Mouse (Mus musculus) midbrain, embryonic 15.5 days (tissue): ENCODE measurements around the gene Fndc8. TPM values are rescaled to one million over a fixed set of nuclear protein-coding genes. Genes with fewer than 3 reads are reported as not detected.
A peak's percentile ranks its signal among the peaks of the same experiment; 100 is the strongest.

Source experiments
- ATAC-seq: fragments of 200-750 bp; cut with Nextera tagmentation; replicated peaks from 2 replicates; pipeline ENCODE4 v1.8.0; 2017; ENCODE audit warnings: moderate TSS enrichment
- H3K27ac ChIP-seq: fragments of 300-500 bp; sonication (generic); 2 replicates; pipeline ENCODE4 v1.5.1; 2015; ENCODE audit warnings: mild to moderate bottlenecking, inconsistent platforms
- H3K27me3 ChIP-seq: fragments of 300-500 bp; sonication (generic); replicated peaks from 2 replicates; pipeline ENCODE4 v1.6.1; 2015; ENCODE audit warnings: inconsistent platforms
- H3K36me3 ChIP-seq: fragments of 300-500 bp; sonication (generic); replicated peaks from 2 replicates; pipeline ENCODE4 v1.6.1; 2015; ENCODE audit warnings: inconsistent platforms
- H3K4me1 ChIP-seq: fragments of 300-500 bp; sonication (generic); 2 replicates; pipeline ENCODE4 v1.6.1; 2015; ENCODE audit warnings: inconsistent platforms
- H3K4me2 ChIP-seq: fragments of 300-500 bp; sonication (generic); 2 replicates; pipeline ENCODE4 v1.6.1; 2015; ENCODE audit warnings: inconsistent platforms, mild to moderate bottlenecking, moderate library complexity
- H3K4me3 ChIP-seq: fragments of 300-500 bp; sonication (generic); 2 replicates; pipeline ENCODE4 v1.5.1; 2015; ENCODE audit warnings: mild to moderate bottlenecking, inconsistent platforms
- H3K9ac ChIP-seq: fragments of 300-500 bp; sonication (generic); 2 replicates; pipeline ENCODE4 v1.6.1; 2015; ENCODE audit warnings: mild to moderate bottlenecking, inconsistent platforms
- H3K9me3 ChIP-seq: fragments of 300-500 bp; sonication (generic); 2 replicates; pipeline ENCODE4 v1.6.1; 2016; ENCODE audit warnings: inconsistent platforms
- WGBS: fragments of 180-500 bp; shearing (Covaris S2); methylation state at CpG from one replicate; pipeline ENCODE4 v1.1.7; 2015; ENCODE audit warnings: mixed read lengths; 5-methylcytosine and 5-hydroxymethylcytosine counted together
- polyA plus RNA-seq: library from polyadenylated mRNA; unstranded; fragments of >200 nt; fragmentation: Nextera tagmentation; extraction: Ambion mirVana; gene quantifications from 2 replicates; pipeline ENCODE4 v1.2.1, GENCODE M21; 2015

The Fndc8 gene
- polyA plus RNA-seq, 1 experiment from 2014 or later = 1.2 TPM

DNA sequence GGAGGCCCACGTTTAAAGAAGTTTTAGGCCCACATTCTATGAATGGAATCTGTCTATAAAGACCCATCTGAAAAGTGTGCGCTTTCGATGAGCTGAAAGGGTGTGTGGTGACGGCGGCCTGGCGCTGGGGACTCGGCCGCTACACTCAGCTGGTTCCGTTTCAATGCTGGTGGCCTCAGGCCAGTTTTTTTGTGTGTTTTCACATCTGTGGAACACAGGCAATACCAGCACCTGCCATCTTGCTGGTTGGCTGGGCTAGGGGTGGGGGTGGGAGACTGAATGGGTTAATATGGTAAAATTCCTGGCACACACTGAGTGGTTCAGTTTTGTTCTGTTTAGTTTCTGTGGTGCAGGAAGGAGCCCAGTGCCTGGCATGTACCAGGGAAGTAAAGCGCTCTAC lies 35.9 kb upstream of the Fndc8 start:
- no peak for ATAC-seq
- 45% methylated on average over 10 of the region's 10 CpGs for WGBS
- Histone ChIP-seq H3K27me3 (no peaks in the 10 kb centered on the region), H3K4me1 (0 out of 2 replicates have a peak, but pooled peaks cover 5% of the 10 kb centered on the region), H3K9ac (no peak overlapping the region), H3K27ac (no peak overlapping the region), H3K4me2 (no peak overlapping the region), H3K9me3 (no peaks in the 10 kb centered on the region), H3K36me3 (no peaks in the 10 kb centered on the region), H3K4me3 (no peak overlapping the region)

DNA sequence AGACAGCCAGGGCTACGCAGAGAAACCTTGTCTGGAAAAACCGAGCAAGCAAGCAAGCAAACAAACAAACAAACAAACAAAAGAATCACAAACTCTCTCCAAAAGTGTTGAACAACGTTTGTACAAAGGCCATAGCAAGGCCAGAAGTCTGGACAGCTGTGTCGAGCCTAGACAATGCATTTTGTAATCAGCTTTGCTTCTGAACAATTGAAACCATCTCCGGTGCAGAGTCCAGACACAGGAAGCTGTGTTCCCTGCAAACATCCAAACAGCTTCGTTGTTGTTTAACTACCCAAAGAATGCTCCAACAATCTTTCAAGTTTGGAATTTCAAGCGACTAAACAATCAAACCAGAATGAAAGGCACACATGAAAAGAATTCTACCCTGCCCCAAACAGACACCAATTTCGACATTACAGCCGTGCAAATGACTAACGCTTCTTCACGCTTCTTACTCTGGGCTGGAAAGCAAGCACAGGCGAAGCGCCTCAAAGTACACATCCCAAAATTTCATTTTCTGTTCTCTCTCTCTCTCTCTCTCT lies 34.5 kb upstream of the Fndc8 start:
- Histone ChIP-seq H3K4me3 (no peak overlapping the region), H3K4me1 (peaks cover 9% of the 10 kb centered on the region; the same call in 1 of the 2 replicates), H3K27ac (no peak overlapping the region), H3K27me3 (no peaks in the 10 kb centered on the region), H3K9me3 (no peaks in the 10 kb centered on the region), H3K4me2 (no peak overlapping the region), H3K36me3 (no peaks in the 10 kb centered on the region), H3K9ac (no peak overlapping the region)
- WGBS = 75% methylated on average over 13 of the region's 13 CpGs
- no peak for ATAC-seq

DNA sequence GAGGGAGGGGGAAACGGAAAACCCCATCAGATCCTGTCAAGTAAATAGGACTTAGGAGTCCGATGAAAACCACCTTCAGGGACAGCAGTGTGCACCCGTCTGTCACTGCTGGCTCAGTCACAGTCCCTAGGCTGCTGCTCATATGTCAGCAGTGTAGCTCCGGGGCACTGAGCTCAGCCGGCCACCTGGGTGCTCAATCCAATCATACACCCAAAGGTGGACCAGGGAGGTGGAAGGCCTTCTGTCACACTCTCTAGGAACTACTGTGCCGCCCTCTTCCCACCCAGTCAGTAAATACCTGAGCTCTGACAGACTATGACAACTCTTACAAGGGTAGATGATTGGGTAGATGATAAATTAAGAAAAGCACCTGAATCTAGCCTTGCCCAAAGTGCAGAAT lies 31.2 kb upstream of the Fndc8 start:
- no peak for ATAC-seq
- no peak overlapping the region for H3K4me3 ChIP-seq
- no peaks in the 10 kb centered on the region for H3K9me3 ChIP-seq
- H3K27ac ChIP-seq = no peak overlapping the region
- H3K9ac ChIP-seq = no peak overlapping the region
- WGBS = 90% methylated on average over 6 of the region's 6 CpGs
- no peaks in the 10 kb centered on the region for H3K27me3 ChIP-seq
- peaks cover 16% of the 10 kb centered on the region; the same call in 1 of the 2 replicates for H3K4me1 ChIP-seq
- H3K36me3 ChIP-seq = no peaks in the 10 kb centered on the region
- H3K4me2 ChIP-seq = no peak overlapping the region

DNA sequence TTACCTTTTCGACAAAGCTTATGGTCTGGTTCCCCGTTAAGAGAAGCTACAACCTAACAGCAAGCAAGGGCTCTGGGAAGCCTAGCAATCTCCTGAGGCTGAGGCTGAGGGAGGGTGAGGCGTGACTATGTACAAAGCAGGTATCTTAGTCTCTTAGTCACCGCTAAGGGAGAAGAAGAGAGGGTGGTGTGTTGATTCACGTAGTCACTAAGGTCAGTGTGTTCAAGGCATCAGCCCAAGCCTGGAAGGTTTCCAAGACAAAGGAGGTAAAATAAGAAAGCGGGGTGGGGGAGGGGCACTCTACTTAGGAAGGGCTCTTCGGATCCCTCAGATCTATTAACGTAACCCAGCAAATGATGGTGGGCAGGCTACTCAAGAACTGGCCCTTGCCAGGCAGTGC lies 30.4 kb upstream of the Fndc8 start:
- Histone ChIP-seq H3K27me3 (no peaks in the 10 kb centered on the region), H3K9me3 (no peaks in the 10 kb centered on the region), H3K4me3 (no peak overlapping the region), H3K4me1 (peaks cover 16% of the 10 kb centered on the region; the same call in 1 of the 2 replicates), H3K27ac (no peak overlapping the region), H3K9ac (no peak overlapping the region), H3K36me3 (no peaks in the 10 kb centered on the region), H3K4me2 (no peak overlapping the region)
- WGBS = 67% methylated on average over 8 of the region's 8 CpGs
- ATAC-seq = no peak

DNA sequence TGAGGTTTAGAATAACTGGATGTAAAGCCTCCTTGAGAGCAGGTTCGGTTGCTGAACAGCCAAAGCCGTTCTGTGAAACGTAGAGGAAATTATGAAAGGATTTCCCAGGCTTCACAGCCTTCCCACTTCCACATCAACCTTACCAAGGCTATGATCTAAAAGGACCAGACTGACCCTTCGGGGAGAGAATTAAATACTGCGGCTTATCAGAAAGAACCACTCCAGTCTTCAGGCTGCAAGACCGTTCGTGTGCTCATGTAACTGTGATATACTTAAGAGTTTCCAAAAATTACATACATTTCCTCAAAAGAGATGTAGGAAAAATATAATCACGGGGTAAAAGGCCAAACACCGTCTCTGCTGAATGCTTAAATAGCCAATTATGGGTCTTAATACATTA lies 29.3 kb upstream of the Fndc8 start:
- H3K27ac ChIP-seq = peak overlapping the region; percentile 10; the same call in 1 of the 2 replicates
- no peak overlapping the region for H3K4me3 ChIP-seq
- H3K27me3 ChIP-seq = no peaks in the 10 kb centered on the region
- ATAC-seq = no peak
- no peak overlapping the region for H3K4me2 ChIP-seq
- H3K36me3 ChIP-seq = no peaks in the 10 kb centered on the region
- 50% methylated on average over 9 of the region's 9 CpGs for whole genome bisulfite sequencing
- peaks cover 16% of the 10 kb centered on the region; the same call in 1 of the 2 replicates for H3K4me1 ChIP-seq
- no peaks in the 10 kb centered on the region for H3K9me3 ChIP-seq
- H3K9ac ChIP-seq = no peak overlapping the region

DNA sequence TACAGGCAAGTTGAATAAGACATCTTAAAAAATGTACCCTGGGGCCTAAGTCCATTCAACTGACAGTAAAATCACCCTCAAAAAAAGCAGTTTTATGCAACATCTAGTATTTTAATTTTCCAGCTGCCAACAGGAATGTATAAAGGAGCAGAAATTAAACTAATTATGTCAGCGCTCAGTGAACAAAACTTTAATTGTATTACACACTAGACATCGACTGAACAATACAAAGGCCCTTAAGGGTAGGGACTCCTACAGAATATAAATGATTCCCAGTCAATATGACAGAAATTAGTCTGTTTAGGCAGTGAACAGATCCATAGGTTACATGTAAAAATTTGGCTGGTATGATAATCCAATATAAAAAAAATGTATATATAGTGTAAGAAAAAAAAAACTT lies 28.9 kb upstream of the Fndc8 start:
- Histone ChIP-seq H3K27me3 (no peaks in the 10 kb centered on the region), H3K27ac (no peak overlapping the region), H3K9me3 (no peaks in the 10 kb centered on the region), H3K9ac (no peak overlapping the region), H3K4me2 (no peak overlapping the region), H3K36me3 (no peaks in the 10 kb centered on the region), H3K4me1 (peaks cover 16% of the 10 kb centered on the region; the same call in 1 of the 2 replicates), H3K4me3 (no peak overlapping the region)
- no peak for ATAC-seq
- WGBS = 38% methylated on average over 2 of the region's 2 CpGs

DNA sequence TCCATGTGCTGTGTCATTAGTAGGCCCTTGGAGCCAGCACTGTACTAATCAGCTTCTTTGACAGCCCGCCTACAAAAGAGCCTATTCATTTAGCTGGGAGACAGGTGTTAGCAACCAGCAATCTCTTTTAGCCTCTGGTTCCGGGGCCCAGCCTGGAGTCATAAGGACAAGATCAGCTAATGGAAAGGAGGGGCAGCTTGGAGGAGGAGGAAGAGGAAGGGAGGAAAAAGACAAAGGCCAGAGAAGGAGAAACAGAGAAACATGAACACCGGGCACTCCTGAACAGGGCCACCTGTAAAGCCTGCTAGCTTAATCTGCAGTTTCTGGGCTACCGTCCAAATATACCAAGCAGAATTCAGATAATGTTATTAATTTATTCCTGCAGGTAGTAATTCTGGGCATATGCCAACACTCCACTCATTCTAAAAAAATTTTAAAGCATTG lies 28.4 kb upstream of the Fndc8 start:
- ATAC-seq = no peak
- Histone ChIP-seq H3K27ac (no peak overlapping the region; the same call in 1 of the 2 replicates), H3K36me3 (no peaks in the 10 kb centered on the region), H3K4me3 (no peak overlapping the region), H3K9ac (no peak overlapping the region), H3K9me3 (no peaks in the 10 kb centered on the region), H3K4me2 (no peak overlapping the region), H3K27me3 (no peaks in the 10 kb centered on the region), H3K4me1 (peaks cover 16% of the 10 kb centered on the region; the same call in 1 of the 2 replicates)
- WGBS = 39% methylated on average over 4 of the region's 4 CpGs

DNA sequence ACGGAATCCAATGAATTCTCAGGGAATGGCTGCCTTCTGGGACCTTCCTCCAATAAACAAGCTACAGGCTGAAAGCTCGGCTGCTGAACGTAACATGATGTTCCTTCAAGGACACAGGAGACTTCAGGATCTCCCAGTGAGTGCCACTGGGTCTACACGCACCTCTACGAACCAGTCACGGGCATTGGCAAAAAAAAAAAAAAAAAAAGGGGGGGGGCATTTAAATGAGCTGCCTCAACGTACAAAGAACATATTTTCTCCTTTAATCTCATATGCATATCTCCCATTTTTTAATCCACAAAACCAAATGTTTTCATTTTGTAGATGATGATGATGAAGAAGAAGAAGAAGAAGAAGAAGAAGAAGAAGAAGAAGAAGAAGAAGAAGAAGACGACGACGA lies 26.0 kb upstream of the Fndc8 start:
- no peaks in the 10 kb centered on the region for H3K27me3 ChIP-seq
- peaks cover 24% of the 10 kb centered on the region; the same call in 1 of the 2 replicates for H3K4me1 ChIP-seq
- no peak overlapping the region for H3K9ac ChIP-seq
- H3K4me2 ChIP-seq = no peak overlapping the region
- H3K27ac ChIP-seq = no peak overlapping the region
- 82% methylated on average over 10 of the region's 10 CpGs for WGBS
- no peaks in the 10 kb centered on the region for H3K36me3 ChIP-seq
- no peak overlapping the region for H3K4me3 ChIP-seq
- H3K9me3 ChIP-seq = no peaks in the 10 kb centered on the region
- no peak for ATAC-seq

DNA sequence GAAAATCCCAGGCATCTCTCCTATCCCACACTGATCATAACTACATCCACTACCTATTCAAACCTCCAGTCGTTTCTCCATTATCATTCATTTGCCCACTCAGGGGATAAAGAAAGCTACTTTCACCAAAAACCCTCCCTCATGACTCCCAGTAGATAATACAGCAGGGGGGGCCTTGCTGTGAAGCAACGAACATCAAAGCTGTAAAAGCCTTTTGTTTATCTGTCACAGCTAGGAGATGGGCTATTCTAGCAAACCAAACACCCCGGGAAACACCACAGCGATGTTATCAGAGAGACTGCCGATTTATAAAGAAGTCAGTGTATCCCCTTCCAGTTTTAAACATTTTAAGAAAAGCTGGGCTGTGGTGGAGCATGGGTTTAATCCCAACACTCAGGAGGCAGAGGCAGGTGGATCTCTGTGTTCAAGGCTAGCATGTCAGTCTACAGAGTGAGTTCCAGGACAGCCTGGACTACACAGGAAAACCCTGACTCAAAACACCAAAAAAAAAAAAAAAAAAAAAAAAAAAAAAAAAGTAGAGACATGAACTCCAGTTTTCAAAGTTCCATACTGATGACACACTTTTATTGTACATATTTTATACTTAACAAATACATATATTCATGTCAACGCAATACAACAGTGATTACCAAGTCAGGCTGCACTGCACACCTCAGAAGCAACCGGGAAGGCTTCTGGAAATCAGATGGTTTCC lies 24.9 kb upstream of the Fndc8 start:
- no peaks in the 10 kb centered on the region for H3K9me3 ChIP-seq
- WGBS = 34% methylated on average over 7 of the region's 7 CpGs
- no peak for ATAC-seq
- no peak overlapping the region for H3K27ac ChIP-seq
- peaks cover 18% of the 10 kb centered on the region; the same call in 1 of the 2 replicates for H3K4me1 ChIP-seq
- H3K9ac ChIP-seq = no peak overlapping the region
- no peaks in the 10 kb centered on the region for H3K36me3 ChIP-seq
- H3K4me3 ChIP-seq = no peak overlapping the region
- H3K4me2 ChIP-seq = no peak overlapping the region
- H3K27me3 ChIP-seq = no peaks in the 10 kb centered on the region

DNA sequence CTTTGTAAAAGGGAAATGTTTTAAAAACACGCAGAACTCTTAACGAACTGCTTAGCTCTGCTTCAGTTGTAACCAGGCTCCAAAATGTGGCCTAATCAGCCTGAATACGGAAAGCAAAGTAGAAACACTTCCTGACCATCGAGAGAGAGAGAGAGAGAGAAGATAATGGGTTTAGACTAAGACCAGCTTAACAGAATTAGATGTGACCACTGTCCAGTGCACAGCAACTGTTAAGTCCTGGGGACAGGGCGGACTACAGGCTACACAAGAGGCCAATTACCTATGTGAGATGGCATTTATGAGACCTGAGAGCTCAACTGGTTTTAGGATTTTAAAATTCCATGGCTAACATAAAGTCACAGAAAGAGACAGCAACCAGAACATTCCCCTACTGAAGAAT lies 24.0 kb upstream of the Fndc8 start:
- H3K9ac ChIP-seq = no peak overlapping the region

DNA sequence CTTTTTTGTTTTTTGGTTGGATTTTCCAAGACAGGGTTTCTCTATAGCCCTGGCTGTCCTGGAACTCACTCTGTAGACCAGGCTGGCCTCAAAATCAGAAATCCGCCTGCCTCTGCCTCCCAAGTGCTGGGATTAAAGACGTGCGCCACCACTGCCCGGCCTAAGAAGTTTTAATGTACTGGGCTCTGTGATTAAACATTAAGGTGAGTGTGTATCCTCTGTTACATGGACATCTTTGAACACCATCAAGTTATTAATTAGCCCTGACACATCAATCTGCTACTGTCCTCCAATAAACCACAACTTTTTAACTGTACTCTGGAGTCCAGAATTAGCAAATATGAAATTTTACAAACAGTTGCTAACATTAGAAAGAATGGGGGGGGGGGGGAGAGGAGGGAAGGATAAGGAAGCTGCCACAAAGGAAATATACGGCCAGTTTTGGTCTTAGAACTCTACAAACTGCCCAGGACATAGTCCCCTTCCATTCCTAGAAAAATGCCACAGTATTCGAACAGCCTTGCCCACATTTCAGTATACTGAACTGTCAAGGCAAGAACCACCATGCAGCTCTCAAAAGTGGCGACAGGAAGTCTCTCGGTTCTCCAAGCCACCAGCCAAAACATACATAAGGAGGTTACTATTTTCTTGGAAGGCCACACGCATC lies 22.3 kb upstream of the Fndc8 start:
- H3K9ac ChIP-seq = no peak overlapping the region
- no peak overlapping the region for H3K27ac ChIP-seq
- no peak for ATAC-seq
- H3K9me3 ChIP-seq = no peaks in the 10 kb centered on the region
- 0 out of 2 replicates have a peak overlapping the region, but pooled peaks have one; percentile 89 for H3K4me2 ChIP-seq
- peaks cover 8% of the 10 kb centered on the region; the same call in 1 of the 2 replicates for H3K4me1 ChIP-seq
- WGBS = 74% methylated on average over 9 of the region's 9 CpGs
- H3K27me3 ChIP-seq = no peaks in the 10 kb centered on the region
- H3K4me3 ChIP-seq = peak overlapping the region; percentile 86; the same call in 1 of the 2 replicates
- no peaks in the 10 kb centered on the region for H3K36me3 ChIP-seq

More for the DNA sequence above, 24.0 kb upstream of the Fndc8 start:
- 66% methylated on average over 5 of the region's 5 CpGs for WGBS
- Histone ChIP-seq H3K4me2 (no peak overlapping the region), H3K4me3 (no peak overlapping the region), H3K27me3 (no peaks in the 10 kb centered on the region), H3K36me3 (no peaks in the 10 kb centered on the region), H3K4me1 (peaks cover 15% of the 10 kb centered on the region; the same call in 1 of the 2 replicates), H3K27ac (no peak overlapping the region), H3K9me3 (no peaks in the 10 kb centered on the region)
- no peak for ATAC-seq
